Mouse (Mus musculus): ENCODE measurements at regions not wholly inside any gene's neighbourhood (a gene's known extent, or its start where the extent isn't known, plus 50 kb on each side); places are given as distances from the start of the nearest gene placed in this dataset.

DNA sequence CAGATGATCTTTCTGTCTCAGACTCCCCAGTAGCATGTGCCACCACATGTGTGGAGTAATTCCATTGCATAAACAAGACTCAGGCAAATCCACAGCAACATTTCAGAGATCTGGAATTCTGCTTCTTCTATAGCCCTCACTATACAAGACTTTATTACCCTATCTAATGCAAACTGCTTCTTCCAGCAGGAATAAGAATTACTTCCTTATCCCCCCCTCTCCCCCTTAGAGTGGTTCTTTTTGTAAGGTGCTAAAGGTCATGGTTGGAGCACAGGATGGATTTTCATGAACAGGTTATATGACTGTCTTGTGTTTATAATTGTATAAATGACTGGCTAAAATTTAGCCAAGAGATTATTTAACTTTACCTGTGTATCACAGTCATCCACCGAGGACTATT lies 5037.4 kb downstream of the 9330182O14Rik start:
- no peak for DNase-seq (ENCODE audit: low spot score in 2 of 2)

DNA sequence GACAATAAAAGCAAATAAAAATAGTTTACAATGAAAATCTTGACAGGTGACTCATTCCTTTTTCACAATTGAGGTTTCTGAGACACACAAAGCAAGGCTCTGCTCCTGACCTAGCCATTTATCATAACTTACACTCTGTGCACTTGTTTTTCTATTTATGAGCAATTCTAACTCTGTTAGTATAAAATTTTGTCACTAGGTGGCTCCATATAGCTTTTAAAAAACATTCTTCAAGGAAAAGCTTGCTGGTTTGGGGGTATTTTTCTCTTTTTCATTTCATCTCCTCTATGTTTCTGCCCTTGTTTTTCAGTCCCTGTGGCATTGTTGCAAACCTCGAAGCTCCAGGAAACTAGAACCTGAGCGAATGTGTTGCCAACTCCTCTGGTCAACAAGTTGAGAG lies 5044.2 kb downstream of the 9330182O14Rik start:
- peak in 1 of 2 experiments; percentile 25 for DNase-seq (ENCODE audit: low spot score in 2 of 2)

DNA sequence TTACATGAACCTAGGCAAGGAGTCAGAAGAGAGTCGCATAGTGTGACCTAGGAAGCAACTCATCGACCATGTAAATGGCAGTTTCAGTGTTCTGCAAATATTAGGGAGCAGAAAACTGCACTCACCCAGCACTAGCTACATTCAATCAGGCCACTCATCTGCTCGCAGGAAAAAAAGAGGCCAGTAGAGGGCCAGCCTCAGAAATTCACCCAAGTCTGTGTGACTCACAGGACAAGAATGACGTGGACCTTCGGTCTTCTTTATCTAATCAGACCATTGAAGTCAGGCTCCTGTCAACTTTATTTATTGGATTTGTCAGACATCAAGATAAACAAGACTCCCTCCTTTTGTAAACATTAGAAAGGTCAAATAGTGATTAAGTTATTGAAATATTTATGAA lies 5046.0 kb downstream of the 9330182O14Rik start:
- no peak for DNase-seq (ENCODE audit: low spot score in 2 of 2)
